Mouse (Mus musculus): ENCODE data around the gene Hoxd9. TPM values are rescaled to one million over a fixed set of nuclear protein-coding genes. Genes with fewer than 3 reads are reported as not detected.

Hoxd9 gene
- total RNA-seq, 2 experiments from 2014 or later: 0.15 to 0.44 TPM

DNA sequence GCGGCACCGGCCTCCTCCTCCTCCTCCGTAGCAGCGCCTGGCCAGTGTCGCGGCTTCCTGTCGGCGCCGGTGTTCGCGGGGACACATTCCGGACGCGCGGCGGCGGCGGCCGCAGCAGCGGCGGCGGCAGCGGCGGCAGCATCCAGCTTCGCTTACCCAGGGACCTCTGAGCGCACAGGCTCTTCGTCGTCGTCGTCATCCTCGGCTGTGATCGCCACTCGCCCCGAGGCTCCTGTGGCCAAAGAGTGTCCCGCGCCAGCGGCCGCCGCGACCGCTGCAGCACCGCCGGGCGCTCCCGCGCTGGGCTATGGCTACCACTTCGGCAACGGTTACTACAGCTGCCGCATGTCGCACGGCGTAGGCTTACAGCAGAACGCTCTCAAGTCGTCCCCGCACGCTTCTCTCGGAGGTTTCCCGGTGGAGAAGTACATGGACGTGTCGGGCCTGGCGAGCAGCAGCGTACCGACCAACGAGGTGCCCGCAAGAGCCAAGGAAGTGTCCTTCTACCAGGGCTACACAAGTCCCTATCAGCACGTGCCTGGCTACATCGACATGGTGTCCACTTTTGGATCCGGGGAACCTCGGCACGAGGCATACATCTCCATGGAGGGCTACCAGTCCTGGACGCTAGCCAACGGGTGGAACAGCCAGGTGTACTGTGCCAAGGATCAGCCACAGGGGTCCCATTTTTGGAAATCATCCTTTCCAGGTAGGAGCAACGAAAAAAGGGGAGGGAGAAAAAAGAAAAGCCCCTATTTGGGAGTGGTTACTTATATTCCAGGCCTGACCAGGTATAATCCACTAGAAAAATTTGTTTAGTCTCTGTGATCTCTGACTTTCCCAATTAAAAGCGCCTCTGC lies 28.9 kb upstream of the Hoxd9 start:
- no peak for DNase-seq

DNA sequence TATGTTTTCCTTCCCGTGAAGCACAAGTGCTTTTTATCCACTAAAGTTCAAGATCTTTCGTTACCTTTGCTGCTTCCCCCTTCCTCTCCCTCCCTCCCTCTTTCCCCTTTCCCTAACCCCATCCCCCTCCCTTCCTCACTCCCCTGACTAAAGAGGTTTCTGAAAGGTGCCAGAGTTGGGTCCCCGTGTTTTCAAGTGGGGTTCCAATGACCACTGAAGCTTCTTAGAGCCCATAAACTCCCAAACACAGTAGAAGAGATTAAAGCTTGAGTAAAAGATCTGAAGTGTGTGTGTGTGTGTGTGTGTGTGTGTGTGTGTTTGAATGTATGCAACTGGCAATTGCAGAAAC lies 28.3 kb upstream of the Hoxd9 start:
- no peak for DNase-seq

DNA sequence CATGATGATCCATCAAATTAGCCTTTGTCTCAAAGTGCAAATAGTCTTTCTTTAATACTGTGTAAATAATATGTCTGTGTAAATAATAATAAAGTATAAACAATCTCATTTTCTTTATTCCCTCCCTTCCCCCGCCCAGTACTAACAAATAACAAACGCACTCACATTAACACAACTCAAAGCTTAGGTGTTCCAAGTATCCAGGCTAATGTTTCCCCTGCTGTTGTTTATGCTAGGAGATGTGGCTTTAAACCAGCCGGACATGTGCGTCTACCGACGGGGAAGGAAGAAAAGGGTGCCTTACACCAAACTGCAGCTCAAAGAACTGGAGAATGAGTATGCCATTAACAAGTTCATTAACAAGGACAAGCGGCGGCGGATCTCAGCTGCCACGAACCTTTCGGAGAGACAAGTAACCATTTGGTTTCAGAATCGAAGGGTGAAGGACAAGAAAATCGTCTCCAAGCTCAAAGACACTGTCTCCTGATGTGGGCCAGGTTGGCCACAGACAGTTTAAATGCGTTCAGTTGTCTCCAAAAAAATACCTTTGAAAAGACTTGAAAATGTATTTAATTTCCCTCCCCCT lies 27.8 kb upstream of the Hoxd9 start:
- DNase-seq: no peak

DNA sequence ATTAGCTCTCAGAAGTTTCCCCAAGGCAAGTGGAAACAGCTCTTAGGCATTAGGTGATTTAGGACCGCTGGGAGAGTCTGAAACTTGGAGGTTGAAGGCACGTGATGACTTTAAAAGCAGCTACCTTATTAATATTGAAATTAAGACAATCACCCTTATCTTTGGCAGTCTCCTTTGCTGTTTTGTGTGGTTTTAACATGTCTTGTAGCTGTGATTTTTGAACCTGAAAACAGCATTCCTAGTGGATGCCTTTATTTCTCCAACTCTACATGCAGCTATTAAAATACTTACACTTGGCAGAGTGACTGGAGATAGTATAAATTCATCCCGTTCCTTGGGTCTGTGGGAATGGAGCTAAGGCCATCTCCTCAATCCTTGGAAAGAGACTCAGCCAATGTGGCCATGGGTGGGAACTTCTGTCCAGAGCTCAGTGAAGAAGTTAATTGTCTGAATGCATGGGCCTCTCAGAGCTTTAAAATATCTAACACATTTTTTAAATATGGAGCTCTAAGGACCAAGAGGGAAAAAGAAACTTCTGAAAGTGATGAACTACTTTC lies 26.8 kb upstream of the Hoxd9 start:
- DNase-seq: no peak

DNA sequence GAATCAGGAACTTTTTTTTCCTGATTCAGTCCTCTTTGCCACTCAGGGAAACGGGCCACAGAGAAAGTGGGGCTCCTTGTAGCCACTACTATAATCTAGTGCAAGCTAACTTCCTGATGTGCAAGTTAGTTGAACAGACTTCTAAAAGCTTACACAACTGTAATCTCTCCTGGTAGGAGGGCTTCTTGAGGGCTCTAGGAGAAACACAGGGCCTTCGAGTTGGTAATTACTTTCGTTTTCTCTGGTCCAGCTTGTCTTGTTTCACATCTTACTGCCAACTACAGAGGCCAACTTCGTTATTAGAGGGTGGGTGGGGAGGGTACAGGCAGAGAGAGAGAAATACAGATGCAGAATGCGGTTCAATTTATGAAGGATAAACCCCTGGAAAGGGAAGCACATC lies 25.7 kb upstream of the Hoxd9 start:
- no peak for DNase-seq

DNA sequence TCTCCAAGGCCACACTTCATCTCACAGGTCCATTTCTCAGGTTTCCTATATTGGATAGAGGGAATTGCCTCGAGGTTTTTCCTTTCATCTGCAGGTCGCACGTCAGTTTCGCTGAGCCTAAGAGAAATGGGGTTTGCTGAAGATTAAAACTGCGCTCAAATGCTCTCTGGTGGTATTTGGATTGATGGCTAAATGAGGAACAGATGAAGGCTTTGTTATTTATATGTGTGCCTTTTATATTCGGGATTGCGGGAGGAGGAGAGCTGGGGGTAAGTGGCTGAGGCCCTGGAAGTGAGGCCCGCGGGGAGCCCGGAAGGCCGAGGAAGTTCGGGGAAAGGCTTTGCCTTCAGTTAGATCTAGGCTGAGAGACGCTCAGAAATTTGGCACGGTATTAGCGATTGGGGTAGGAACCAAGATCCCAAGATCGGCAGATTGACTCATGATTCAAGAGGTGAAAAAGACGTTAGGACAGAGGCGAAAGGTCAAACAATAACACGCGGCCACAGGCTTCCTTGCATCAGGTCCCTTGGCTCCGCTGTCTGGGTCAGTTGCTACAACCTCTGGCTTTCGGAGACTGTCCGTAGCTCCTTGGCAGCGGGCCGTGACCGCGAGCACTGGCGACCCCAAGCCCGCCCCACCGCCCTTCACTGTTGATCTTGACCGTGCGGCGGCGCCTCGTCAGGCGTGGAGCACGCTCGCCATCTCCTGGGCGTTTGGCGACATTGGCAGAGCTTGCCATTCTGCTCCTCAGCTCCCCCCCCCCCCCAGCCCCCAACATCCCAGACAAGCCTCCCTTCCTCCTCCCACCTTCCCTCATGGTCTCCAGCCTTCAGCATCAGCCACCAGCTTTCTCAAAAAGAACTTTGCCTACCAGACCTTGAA lies 24.8 kb upstream of the Hoxd9 start:
- DNase-seq: no peak

DNA sequence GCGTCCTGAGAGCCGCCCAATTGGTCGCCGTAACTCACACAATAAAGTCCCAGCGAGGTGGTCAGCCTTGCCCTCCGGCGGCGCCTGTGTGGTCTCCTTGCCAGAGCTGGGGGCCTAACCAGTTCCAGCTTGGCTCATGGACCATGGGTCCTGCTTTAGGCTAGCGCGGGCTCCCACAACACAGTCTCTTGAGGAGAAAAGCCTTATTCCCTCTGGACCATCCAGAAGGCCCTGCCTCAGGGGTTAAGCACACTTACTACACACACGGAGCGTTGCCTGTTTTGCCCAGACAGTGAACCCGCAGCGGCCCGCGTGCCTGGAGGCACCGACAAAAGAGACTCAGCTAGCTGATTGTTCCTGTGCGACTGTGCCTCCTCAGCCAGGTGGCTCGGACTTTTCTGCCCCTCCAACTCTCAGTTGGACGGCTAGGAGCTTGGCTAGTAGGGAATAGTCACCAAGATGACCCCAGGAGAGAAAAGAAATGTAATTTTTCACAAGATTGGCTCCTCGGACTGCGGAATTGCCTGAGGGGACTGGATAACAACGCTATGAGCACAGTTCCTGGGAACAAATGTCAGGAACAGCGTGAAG lies 23.6 kb upstream of the Hoxd9 start:
- DNase-seq: no peak

DNA sequence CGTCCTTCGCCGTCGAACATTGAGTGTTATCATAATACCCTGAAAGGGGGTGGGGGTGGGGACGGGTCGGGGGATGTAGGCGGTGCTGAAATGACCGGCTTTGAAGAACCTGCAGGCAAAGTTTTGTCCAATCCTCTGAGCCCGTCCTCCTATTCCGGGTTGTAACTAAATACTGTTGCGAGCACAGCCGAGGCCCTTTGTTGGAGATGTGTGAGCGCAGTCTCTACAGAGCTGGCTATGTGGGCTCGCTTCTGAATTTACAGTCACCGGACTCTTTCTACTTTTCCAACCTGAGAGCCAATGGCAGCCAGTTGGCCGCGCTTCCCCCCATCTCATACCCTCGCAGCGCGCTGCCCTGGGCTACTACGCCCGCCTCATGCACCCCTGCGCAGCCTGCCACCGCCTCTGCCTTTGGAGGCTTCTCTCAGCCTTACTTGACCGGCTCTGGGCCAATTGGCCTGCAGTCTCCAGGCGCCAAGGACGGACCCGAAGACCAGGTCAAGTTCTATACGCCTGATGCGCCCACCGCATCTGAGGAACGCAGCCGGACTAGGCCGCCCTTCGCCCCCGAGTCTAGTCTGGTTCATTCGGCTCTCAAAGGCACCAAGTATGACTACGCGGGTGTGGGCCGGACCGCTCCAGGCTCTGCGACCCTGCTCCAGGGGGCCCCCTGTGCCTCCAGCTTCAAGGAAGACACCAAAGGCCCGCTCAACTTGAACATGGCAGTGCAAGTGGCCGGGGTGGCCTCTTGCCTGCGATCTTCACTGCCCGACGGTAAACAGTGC lies 22.5 kb upstream of the Hoxd9 start, which contains the start of gene Hoxd12:
Hoxd12 (plus strand) TSS at position 133 of the 785 bp plus-strand sequence.
- no peak for DNase-seq

DNA sequence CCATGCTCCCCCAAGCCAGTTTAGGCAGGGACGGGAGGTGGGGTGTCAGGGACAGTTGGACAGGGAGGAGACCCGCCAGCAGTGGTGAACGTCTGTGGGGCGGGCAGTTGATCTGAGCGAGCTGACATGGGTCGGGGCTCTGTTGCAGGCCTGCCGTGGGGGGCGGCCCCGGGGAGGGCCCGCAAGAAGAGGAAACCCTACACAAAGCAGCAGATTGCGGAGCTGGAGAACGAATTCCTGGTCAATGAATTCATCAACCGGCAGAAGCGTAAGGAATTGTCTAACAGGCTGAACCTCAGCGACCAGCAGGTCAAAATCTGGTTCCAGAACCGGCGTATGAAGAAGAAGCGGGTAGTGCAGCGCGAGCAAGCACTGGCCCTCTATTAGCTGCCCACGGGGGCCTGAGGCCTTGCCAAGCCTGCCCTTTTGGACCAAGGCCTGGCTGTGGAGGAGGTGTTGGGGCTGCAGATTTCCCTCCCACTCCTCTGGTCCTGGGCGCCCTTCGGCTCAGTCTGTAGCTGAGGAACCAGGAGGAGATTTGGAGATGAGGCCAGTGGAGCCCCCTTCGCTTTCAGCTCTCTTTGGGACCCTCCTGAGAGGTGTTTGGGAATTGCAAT lies 21.8 kb upstream of the Hoxd9 start:
- no peak for DNase-seq

DNA sequence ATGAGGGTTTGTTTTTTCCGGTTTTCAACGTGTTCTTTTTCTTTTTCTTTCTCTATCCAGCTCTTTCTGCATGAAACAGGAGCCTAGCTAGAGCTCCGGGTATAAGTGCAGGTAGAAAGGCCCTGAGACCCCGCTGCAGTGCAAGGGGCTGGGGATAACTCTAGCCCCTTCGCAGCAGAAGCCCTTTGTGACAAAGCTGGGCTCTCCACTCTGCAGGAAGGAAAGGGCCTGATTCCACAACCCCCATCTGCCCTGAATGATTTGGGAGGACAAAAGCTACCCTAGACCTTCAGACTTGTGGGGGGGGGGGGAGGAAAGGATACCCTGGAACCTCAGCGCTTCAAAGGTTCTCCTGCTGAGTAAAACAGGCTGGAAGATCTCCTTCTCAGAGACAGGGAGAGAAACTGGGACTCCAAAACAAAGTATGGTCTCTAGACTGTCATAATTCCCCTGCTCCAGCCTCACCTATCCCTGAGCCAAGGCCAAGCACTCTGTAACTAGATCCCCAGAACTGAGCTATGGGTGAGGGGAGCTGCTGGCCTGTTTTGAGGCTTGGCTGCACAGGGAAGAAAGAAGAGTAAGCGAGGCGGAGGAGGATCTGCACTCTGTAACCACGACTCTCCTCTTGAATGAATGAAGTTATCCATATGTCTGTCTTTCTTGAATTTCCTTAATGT lies 21.0 kb upstream of the Hoxd9 start:
- no peak for DNase-seq

DNA sequence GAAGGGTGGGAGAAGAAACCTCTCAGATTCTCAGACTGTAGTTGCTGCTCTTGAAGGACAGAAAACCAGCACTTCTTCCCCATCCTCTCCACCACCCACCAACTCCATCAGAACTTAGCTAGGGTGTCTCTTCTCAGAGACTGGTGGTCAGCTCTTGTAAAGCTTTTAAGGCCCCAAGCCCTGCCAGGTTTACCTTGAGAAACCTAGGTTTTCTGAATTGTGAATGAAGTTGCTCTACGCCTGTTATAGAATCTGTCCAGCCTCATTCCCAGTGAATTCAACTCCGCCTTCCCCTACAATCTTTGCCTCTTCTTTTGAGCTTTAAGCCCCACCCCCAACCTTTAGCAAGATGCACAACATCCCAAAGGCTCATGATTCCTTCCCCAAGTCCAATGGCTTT lies 20.4 kb upstream of the Hoxd9 start:
- no peak for DNase-seq

DNA sequence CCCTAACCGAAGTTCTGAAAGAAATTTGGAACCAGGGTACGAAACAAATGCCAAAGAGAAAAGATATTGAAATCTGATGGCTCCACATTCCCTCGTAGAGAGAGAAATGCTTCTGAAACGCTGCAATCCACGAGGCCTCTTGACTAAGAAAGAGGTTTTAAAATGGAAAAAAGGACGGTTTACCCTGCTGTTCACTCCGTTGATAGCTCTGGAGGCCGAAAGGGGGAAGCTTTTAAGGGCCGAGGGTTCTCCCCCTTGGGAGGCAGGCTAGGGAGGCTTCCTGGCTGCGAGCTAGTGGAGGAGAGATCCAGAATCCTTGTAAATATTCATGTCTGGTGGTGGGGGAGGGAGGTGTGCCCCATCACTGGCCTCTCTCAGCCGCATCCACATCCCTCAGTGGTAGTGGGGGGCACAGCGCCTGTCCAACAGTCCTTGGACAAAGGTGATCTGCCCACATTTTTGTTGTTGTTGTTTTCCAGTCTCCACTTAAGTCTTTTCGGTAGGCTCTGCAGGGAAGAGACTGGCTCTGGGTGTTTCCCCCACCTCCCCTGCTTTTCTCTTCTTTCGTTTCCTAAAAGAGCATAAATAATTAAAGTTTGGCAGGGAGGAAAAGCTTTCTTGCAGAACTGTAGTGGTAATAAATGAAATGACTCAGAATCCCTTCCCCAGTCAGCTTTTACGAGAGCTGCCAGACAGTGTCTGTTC lies 18.5 kb upstream of the Hoxd9 start, which contains the start of gene Hoxd11:
Hoxd11 (plus strand) TSS at position 667 of the 705 bp plus-strand sequence.
- DNase-seq: no peak

DNA sequence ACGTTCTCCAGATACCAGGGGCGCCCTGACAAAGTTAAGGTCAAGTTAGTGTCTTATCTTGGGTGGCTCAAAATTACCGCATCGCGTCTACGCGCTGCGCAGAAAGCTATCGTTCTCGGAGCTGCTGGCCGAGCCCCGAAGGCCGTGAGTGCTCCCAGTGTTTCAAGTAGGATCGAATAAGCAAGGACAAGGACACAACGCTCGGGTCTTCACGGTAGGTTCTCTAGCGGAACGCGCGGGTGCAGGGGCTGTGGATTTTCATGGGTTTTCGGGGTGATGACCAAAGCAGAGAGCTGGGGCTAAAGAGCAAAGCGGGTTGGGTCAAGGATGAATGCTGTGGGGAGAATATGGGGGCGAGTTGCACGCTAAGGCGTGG lies 17.9 kb upstream of the Hoxd9 start:
- no peak for DNase-seq

DNA sequence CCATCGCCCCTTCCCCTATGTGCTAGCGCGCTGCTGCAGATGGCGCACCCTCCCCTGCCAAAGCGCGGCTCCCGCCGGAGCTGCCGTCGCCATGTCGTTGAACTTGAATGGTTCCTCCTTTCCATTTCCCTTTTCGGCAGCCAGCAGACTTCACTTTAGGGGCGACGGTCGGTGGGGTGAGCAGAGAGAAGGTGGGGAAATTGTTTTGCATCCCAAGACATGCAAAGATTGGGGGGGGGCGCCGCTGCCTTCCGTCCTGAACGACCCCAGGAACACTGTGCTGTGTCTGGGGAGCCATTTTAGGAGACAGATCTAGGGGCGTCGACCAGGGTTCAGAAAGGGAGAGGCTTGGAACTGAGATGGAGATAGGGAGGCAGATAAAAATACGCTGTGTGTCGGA lies 17.5 kb upstream of the Hoxd9 start:
- DNase-seq: no peak

DNA sequence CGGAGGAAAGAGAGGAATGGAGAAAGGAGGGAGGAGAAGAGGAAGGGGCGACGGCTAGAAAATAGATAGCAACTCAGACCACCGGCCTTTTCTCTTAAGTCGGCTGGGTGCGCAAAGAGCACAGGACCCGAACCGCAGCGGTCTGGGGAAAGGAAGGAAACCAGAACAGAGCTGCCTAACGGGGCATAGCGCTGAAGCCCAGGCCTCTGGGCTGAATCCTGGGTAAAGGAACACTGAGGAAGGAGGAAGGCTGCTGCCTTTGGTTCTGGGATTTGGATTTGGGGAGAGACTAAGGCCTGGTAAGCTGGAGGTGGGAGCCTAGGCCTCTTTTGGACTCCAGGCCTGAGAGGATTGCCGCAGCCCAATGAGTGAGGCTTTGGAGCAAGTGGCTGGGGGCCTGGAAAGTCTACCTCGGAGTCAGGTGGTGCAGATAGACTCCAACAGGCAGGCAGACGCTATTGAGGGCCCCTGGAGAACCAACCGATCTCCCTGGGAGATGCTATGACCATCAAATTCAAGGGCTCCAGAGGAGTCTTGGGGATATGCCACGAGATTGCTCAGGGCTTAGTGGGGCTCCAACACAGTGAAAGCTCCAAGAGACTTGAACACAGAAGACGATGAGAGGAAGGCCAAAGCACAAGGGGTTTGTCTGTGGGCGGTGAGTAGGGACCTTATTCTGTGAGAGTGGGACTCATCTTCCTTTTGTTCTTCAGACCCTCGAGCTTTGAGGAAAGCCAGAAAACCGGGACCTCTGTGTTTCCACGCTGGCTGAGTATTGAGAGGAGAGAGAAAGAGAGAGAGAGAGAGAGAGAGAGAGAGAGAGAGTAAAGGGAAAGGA lies 16.7 kb upstream of the Hoxd9 start:
- no peak for DNase-seq

DNA sequence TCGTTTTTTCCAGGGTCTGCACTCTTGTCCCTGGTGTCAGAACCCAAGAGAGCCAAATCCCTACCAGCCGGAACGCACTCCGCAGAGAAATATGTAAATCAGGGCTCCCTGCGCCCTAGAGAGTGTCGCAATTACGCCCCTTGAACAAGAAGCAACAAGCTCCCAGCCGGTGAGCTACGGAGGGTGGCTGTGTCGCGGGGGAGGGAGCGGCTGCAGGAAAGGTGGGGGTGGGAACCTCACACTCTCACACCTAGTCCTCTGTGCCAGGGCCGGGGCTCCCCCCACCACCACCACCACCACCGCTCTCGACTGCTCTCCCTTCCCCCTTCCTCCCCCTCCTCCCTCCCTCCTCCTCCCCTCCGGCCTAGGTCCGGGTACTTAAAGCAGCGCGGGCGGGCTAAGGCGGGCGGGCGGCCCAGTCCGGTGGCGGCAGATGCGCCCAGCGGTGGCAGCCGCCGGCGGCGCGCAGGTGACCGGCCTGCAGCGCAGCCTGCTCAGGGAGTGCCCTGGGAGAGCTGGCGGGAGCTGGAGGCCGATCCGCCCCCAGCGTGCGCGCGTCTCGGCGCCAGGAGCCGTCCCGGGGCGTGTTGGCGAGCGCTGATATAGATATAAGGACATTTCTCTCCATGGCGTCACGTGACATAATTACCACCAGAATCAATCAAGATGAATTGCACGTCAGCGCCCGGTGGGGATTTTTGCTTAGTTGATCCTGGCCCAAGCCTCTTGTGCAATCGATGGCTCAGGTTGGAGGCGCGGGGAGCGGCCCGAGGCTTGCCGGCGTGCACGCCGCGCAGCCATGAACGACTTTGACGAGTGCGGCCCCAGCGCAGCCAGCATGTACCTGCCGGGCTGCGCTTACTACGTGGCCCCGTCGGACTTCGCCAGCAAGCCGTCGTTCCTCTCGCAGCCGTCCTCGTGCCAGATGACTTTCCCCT lies 15.7 kb upstream of the Hoxd9 start:
- no peak for DNase-seq

DNA sequence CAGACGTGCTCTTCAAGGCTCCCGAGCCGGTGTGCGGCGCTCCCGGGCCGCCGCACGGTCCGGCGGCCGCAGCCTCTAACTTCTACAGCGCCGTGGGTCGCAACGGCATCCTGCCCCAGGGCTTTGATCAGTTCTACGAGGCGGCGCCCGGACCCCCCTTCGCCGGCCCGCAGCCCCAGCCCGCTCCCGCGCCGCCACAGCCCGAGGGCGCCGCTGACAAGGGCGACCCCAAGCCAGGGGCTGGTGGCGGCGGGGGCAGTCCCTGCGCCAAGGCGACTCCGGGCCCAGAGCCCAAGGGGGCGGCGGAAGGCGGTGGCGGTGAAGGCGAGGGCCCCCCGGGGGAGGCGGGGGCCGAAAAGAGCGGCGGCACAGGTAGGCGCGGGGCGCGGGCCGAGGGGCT lies 14.7 kb upstream of the Hoxd9 start:
- no peak for DNase-seq
